Mouse (Mus musculus): ENCODE measurements around the gene Bpi.

- TF ChIP-seq CTCF (conservative IDR thresholded peaks at IDR 0.05; ENCODE audit: insufficient read depth, insufficient read length, low read depth, low read length), result no peak
- TF ChIP-seq POLR2A (IDR thresholded peaks at IDR 0.05; ENCODE audit: low read depth, low read length), result no peak
Measured at GRCm38 (mm10) chr2:158276878-158277277, 19.0 kb downstream of the Bpi start.

Measured in kidney, adult 2 months (tissue).